Mouse (Mus musculus) myocyte (in vitro differentiated cells): ENCODE measurements around the gene Adck2. TPM values are rescaled to one million over a fixed set of nuclear protein-coding genes. Genes with fewer than 3 reads are reported as not detected.

Experiments used
- H3K27me3 ChIP-seq: one replicate; pipeline ENCODE4 v1.6.1; 2011; ENCODE audit not compliant: control insufficient read depth, insufficient read depth, insufficient read length
- H3K36me3 ChIP-seq: one replicate; pipeline ENCODE4 v1.6.1; 2011; ENCODE audit not compliant: control insufficient read depth, insufficient read depth
- H3K4me2 ChIP-seq: one replicate; pipeline ENCODE4 v1.6.1; 2011; ENCODE audit warnings: low read depth, control low read depth
- H3K4me3 ChIP-seq: one replicate; pipeline ENCODE4 v1.5.1; 2011; ENCODE audit warnings: mild to moderate bottlenecking, control low read depth, moderate library complexity
- H3K79me2 ChIP-seq: one replicate; pipeline ENCODE4 v1.6.1; 2011; ENCODE audit not compliant: control insufficient read depth, insufficient read depth
- H3ac ChIP-seq: one replicate; pipeline ENCODE4 v1.6.1; 2011; ENCODE audit not compliant: control insufficient read depth, insufficient read length
- E2F4 ChIP-seq: IDR thresholded peaks from one replicate; pipeline ENCODE4 v1.6.1; 2011; ENCODE audit warnings: mild to moderate bottlenecking, control low read depth, moderate library complexity; ENCODE audit not compliant: insufficient read depth
- MAX ChIP-seq: IDR thresholded peaks from one replicate; pipeline ENCODE4 v1.6.1; 2011; ENCODE audit warnings: low read depth, mild to moderate bottlenecking, control low read depth
- MYOD1 ChIP-seq, 3 experiments: IDR thresholded peaks; one replicate each; pipeline ENCODE4 v1.6.1; 2011; ENCODE audit warnings: control low read depth in 2 of 3, low read depth in 2 of 3, mild to moderate bottlenecking in 2 of 3, moderate library complexity in 1 of 3; ENCODE audit not compliant: insufficient read length in 2 of 3, control insufficient read depth in 1 of 3
- MYOG ChIP-seq, 3 experiments: IDR thresholded peaks; one replicate each; pipeline ENCODE4 v1.6.1; 2011; ENCODE audit warnings: control low read depth in 2 of 3, low read depth in 2 of 3, mild to moderate bottlenecking in 2 of 3; ENCODE audit not compliant: insufficient read length in 2 of 3, control insufficient read depth in 1 of 3, insufficient read depth in 1 of 3
- POLR2A ChIP-seq: IDR thresholded peaks from one replicate; pipeline ENCODE4 v1.6.1; 2011; ENCODE audit warnings: low read depth, mild to moderate bottlenecking, control low read depth, moderate library complexity; ENCODE audit not compliant: insufficient read length
- POLR2AphosphoS2 ChIP-seq: IDR thresholded peaks from one replicate; pipeline ENCODE4 v1.6.1; 2011; ENCODE audit warnings: low read depth, control low read depth; ENCODE audit not compliant: insufficient read length
- REST ChIP-seq: IDR thresholded peaks from one replicate; pipeline ENCODE4 v1.6.1; 2011; ENCODE audit warnings: mild to moderate bottlenecking, control low read depth, moderate library complexity; ENCODE audit not compliant: insufficient read depth, insufficient read length
- SRF ChIP-seq: IDR thresholded peaks from one replicate; pipeline ENCODE4 v1.6.1; 2011; ENCODE audit warnings: low read depth; ENCODE audit not compliant: control insufficient read depth, insufficient read length
- TCF12 ChIP-seq: IDR thresholded peaks from one replicate; pipeline ENCODE4 v1.6.1; 2011; ENCODE audit warnings: mild to moderate bottlenecking, control low read depth; ENCODE audit not compliant: poor library complexity, insufficient read depth, severe bottlenecking
- TCF3 ChIP-seq: IDR thresholded peaks from one replicate; pipeline ENCODE4 v1.6.1; 2011; ENCODE audit warnings: low read depth, control low read depth; ENCODE audit not compliant: insufficient read length
- USF1 ChIP-seq: IDR thresholded peaks from one replicate; pipeline ENCODE4 v1.6.1; 2011; ENCODE audit warnings: low read depth, mild to moderate bottlenecking, control low read depth, moderate library complexity
- polyA plus RNA-seq: library from polyadenylated mRNA; unstranded; fragments of >200 nt; fragmentation: generic; extraction: Trizol; gene quantifications from one replicate; pipeline ENCODE4 v1.2.1, GENCODE M21; 2012; ENCODE audit warnings: missing spikeins

Gene Adck2
- polyA plus RNA-seq: 11.0 TPM

GRCm38 (mm10) chr6:39573791-39574554 is at the start of gene Adck2:
Gene Adck2 (plus strand): TSS chr6:39573873.
- no peaks in the 10 kb centered on the region for H3K79me2 ChIP-seq
- TF ChIP-seq TCF12 (no peak), POLR2AphosphoS2 (peak; percentile 90), POLR2A (peak; percentile 92)
- H3K27me3 ChIP-seq: no peaks in the 10 kb centered on the region
- H3K4me3 ChIP-seq: peak within 1 kb of the TSS; percentile 61
- H3K36me3 ChIP-seq: no peaks in the 10 kb centered on the region
- peak within 1 kb of the TSS; percentile 49 for H3ac ChIP-seq
- peak within 1 kb of the TSS; percentile 92 for H3K4me2 ChIP-seq

- H3K27me3 ChIP-seq: no peaks in the 10 kb centered on the region
Measured at GRCm38 (mm10) chr6:39526797-39527196, 46.9 kb upstream of the Adck2 start.

GRCm38 (mm10) chr6:39527337-39527784 is 46.3 kb upstream of the Adck2 start:
- Histone ChIP-seq H3ac (no peak overlapping the region), H3K36me3 (no peaks in the 10 kb centered on the region), H3K79me2 (no peaks in the 10 kb centered on the region), H3K4me3 (no peak overlapping the region), H3K27me3 (no peaks in the 10 kb centered on the region), H3K4me2 (no peak overlapping the region)
- TF ChIP-seq POLR2AphosphoS2 (no peak), POLR2A (no peak), MYOG (IDR thresholded peaks at IDR 0.05; ENCODE audit: control insufficient read depth in 1 of 3, insufficient read depth in 1 of 3, insufficient read length in 2 of 3, low read depth in 2 of 3) (no peak), E2F4 (no peak), MYOD1 (IDR thresholded peaks at IDR 0.05; ENCODE audit: control insufficient read depth in 1 of 3, insufficient read length in 2 of 3, low read depth in 2 of 3) (no peak), TCF12 (no peak)

More at GRCm38 (mm10) chr6:39526797-39527196, 46.9 kb upstream of the Adck2 start:
- H3K36me3 ChIP-seq: no peaks in the 10 kb centered on the region
- H3K4me3 ChIP-seq: no peak overlapping the region
- H3ac ChIP-seq: no peak overlapping the region
- H3K4me2 ChIP-seq: no peak overlapping the region
- H3K79me2 ChIP-seq: no peaks in the 10 kb centered on the region
- no peak for TF ChIP-seq MYOD1 (IDR thresholded peaks at IDR 0.05; ENCODE audit: control insufficient read depth in 1 of 3, insufficient read length in 2 of 3, low read depth in 2 of 3)

GRCm38 (mm10) chr6:39527811-39528210 is 45.9 kb upstream of the Adck2 start:
- H3K36me3 ChIP-seq: no peaks in the 10 kb centered on the region
- no peak overlapping the region for H3ac ChIP-seq
- H3K4me3 ChIP-seq: no peak overlapping the region
- no peaks in the 10 kb centered on the region for H3K27me3 ChIP-seq
- H3K79me2 ChIP-seq: no peaks in the 10 kb centered on the region
- H3K4me2 ChIP-seq: no peak overlapping the region
- TF ChIP-seq SRF (no peak), POLR2AphosphoS2 (no peak), TCF3 (no peak), MYOG (IDR thresholded peaks at IDR 0.05; ENCODE audit: control insufficient read depth in 1 of 3, insufficient read depth in 1 of 3, insufficient read length in 2 of 3, low read depth in 2 of 3) (no peak), USF1 (no peak), POLR2A (no peak)

- H3K79me2 ChIP-seq: no peaks in the 10 kb centered on the region
- H3K27me3 ChIP-seq: no peaks in the 10 kb centered on the region
- H3K36me3 ChIP-seq: no peaks in the 10 kb centered on the region
- H3ac ChIP-seq: no peak overlapping the region
- no peak for TF ChIP-seq SRF
- TF ChIP-seq MAX: no peak
- TF ChIP-seq REST: no peak
- TF ChIP-seq MYOD1 (IDR thresholded peaks at IDR 0.05; ENCODE audit: control insufficient read depth in 1 of 3, insufficient read length in 2 of 3, low read depth in 2 of 3): no peak
- no peak overlapping the region for H3K4me3 ChIP-seq
- H3K4me2 ChIP-seq: no peak overlapping the region
Measured at GRCm38 (mm10) chr6:39528671-39529535, 44.8 kb upstream of the Adck2 start.
